ENCODE assay signal across 15 mouse cellular contexts in genomic region chr3:101098073-101098472, GRCm38 (mm10). TPM values are rescaled to one million over a fixed set of nuclear protein-coding genes. Genes with fewer than 3 reads are reported as not detected.
A peak's percentile ranks its signal among the peaks of the same experiment; 100 is the strongest.
DNase-seq lines count a peak whose midpoint lies in the region; ATAC-seq lines count a peak whose summit lies in the region.
"Had no signal": no experiment of that assay in that cellular context is flagged by ENCODE, and none has a peak within 500 bp of the region (broad histone marks: within the 10 kb centered on the region; RNA-seq: fewer than 3 reads in every experiment).

No protein-coding gene starts in this region.

- no peaks in the 10 kb centered on the region for H3K9me3 ChIP-seq in hindbrain, embryonic 14.5 days (ENCODE audit: control insufficient read depth, low read length)
- no peaks in the 10 kb centered on the region for H3K9me3 ChIP-seq in hindbrain, embryonic 13.5 days
- H3K9me3 ChIP-seq in forebrain, embryonic 12.5 days: no peaks in the 10 kb centered on the region
- H3K9me3 ChIP-seq: heart, embryonic 13.5 days; kidney, embryonic 15.5 days had no signal

- no peaks in the 10 kb centered on the region for H3K4me1 ChIP-seq in hindbrain, embryonic 14.5 days (replicated peaks; ENCODE audit: control insufficient read depth, insufficient read depth, low read length)
- H3K4me1 ChIP-seq in hindbrain, embryonic 13.5 days (replicated peaks): peaks cover 13% of the 10 kb centered on the region; the same call in 1 of the 2 replicates
- H3K4me1 ChIP-seq in forebrain, embryonic 12.5 days: peaks cover 38% of the 10 kb centered on the region

- no peak overlapping the region for H3K27ac ChIP-seq in hindbrain, embryonic 14.5 days
- H3K27ac ChIP-seq in hindbrain, embryonic 13.5 days: no peak overlapping the region; the same call in 1 of the 2 replicates
- peak overlapping the region; percentile 46; the same call in 1 of the 2 replicates for H3K27ac ChIP-seq in forebrain, embryonic 12.5 days
- H3K27ac ChIP-seq: heart, embryonic 13.5 days; kidney, embryonic 15.5 days; macrophage had no signal

- H3K4me3 ChIP-seq in hindbrain, embryonic 14.5 days (replicated peaks; ENCODE audit: low read length): no peak overlapping the region
- H3K4me3 ChIP-seq in hindbrain, embryonic 13.5 days: no peak overlapping the region
- no peak overlapping the region for H3K4me3 ChIP-seq in forebrain, embryonic 12.5 days (replicated peaks)
- H3K4me3 ChIP-seq: heart, embryonic 13.5 days; kidney, embryonic 15.5 days had no signal

- H3K27me3 ChIP-seq in hindbrain, embryonic 14.5 days (ENCODE audit: control insufficient read depth, insufficient read depth, low read length): no peaks in the 10 kb centered on the region
- H3K27me3 ChIP-seq in hindbrain, embryonic 13.5 days: no peaks in the 10 kb centered on the region
- H3K27me3 ChIP-seq in forebrain, embryonic 12.5 days: no peaks in the 10 kb centered on the region
- H3K27me3 ChIP-seq: heart, embryonic 13.5 days; kidney, embryonic 15.5 days had no signal

- ATAC-seq in hindbrain, embryonic 14.5 days (ENCODE audit: low FRiP score): peak; percentile 25; the same call in 1 of the 2 replicates
- no peak; the same call in 1 of the 2 replicates for ATAC-seq in hindbrain, embryonic 13.5 days (ENCODE audit: low FRiP score)
- no peak for ATAC-seq in forebrain, embryonic 12.5 days (ENCODE audit: low FRiP score)

- no peak for DNase-seq in hindbrain, embryonic 14.5 days (ENCODE audit: low spot score)
- peak; percentile 65 for DNase-seq in R1 (ENCODE audit: low read depth, low spot score)
- DNase-seq in lung, postnatal 25 days (ENCODE audit: low spot score): peak; percentile 61
- no peak for DNase-seq in gastrocnemius, postnatal 10 days
- no peak for DNase-seq in layer of hippocampus, adult 9-10 months (ENCODE audit: low spot score)
- no peak for DNase-seq in ovary, postnatal 10 days (ENCODE audit: low spot score)
- DNase-seq: adrenal gland, postnatal 36 days; cerebellum, postnatal 36 days; right cerebral cortex, postnatal 14 days had no signal

- no peak overlapping the region for H3K9ac ChIP-seq in hindbrain, embryonic 14.5 days
- H3K9ac ChIP-seq in hindbrain, embryonic 13.5 days: no peak overlapping the region
- H3K9ac ChIP-seq in forebrain, embryonic 12.5 days: no peak overlapping the region
- H3K9ac ChIP-seq: heart, embryonic 13.5 days; kidney, embryonic 15.5 days had no signal

- no peaks in the 10 kb centered on the region for H3K36me3 ChIP-seq in hindbrain, embryonic 14.5 days (replicated peaks; ENCODE audit: control insufficient read depth, insufficient read depth)
- H3K36me3 ChIP-seq in hindbrain, embryonic 13.5 days: no peaks in the 10 kb centered on the region
- H3K36me3 ChIP-seq in forebrain, embryonic 12.5 days (replicated peaks): 0 out of 2 replicates have a peak, but pooled peaks cover 3% of the 10 kb centered on the region
- H3K36me3 ChIP-seq: heart, embryonic 13.5 days; kidney, embryonic 15.5 days had no signal

- H3K4me2 ChIP-seq in hindbrain, embryonic 14.5 days (replicated peaks): no peak overlapping the region
- H3K4me2 ChIP-seq in hindbrain, embryonic 13.5 days: no peak overlapping the region
- H3K4me2 ChIP-seq in forebrain, embryonic 12.5 days: no peak overlapping the region
- H3K4me2 ChIP-seq: heart, embryonic 13.5 days; kidney, embryonic 15.5 days had no signal

- WGBS in hindbrain, embryonic 14.5 days: 66% methylated on average over 4 of the region's 4 CpGs
- WGBS in hindbrain, embryonic 13.5 days: 74% methylated on average over 4 of the region's 4 CpGs
- 72% methylated on average over 4 of the region's 4 CpGs for WGBS in forebrain, embryonic 12.5 days

RNA-seq across cellular contexts. Expression of gene Ptgfrn, which starts 12.0 kb away (rescaled TPM):
- 3.6 and 3.7 TPM in 2 replicates for polyA plus RNA-seq in hindbrain, embryonic 14.5 days (2014; fragmentation: Nextera tagmentation; extraction: Ambion mirVana)
- 2.1 and 2.4 TPM in 2 replicates for polyA plus RNA-seq in hindbrain, embryonic 13.5 days (2015; fragmentation: Nextera tagmentation; extraction: Ambion mirVana)
- 3.9 and 4.5 TPM in 2 replicates for polyA plus RNA-seq in forebrain, embryonic 12.5 days (2016; fragmentation: Nextera tagmentation; extraction: Ambion mirVana)
- total RNA-seq in gastrocnemius, postnatal 10 days (2021): 10 to 100 TPM; 49.3 to 59.3 TPM
- total RNA-seq: MEL had no signal

Comparison
In these comparisons a context has a peak if more than half of its experiments do, and no peak if none do; other contexts are left out.
1. DNase-seq: peak in R1 (single experiment) and lung, postnatal 25 days (single experiment); none in hindbrain, embryonic 14.5 days (single experiment), gastrocnemius, postnatal 10 days (single experiment), layer of hippocampus, adult 9-10 months (single experiment) and ovary, postnatal 10 days (single experiment).